Mouse (Mus musculus) heart, postnatal 4 days (tissue): ENCODE measurements at regions not wholly inside any gene's neighbourhood (a gene's known extent, or its start where the extent isn't known, plus 50 kb on each side); places are given as distances from the start of the nearest gene placed in this dataset.
"Not testable (repeated sequence)": the region's sequence is repeated elsewhere in the genome, so short reads cannot be mapped to it uniquely, and the experiment has no call there.

Source experiments
- DNase-seq: peaks from one replicate; pipeline ENCODE4 v3.0.0; 2021

GRCm38 (mm10) chr12:32434506-32435002 is 56.0 kb downstream of the Ccdc71l start:
- DNase-seq: no peak

- no peak for DNase-seq
Measured at GRCm38 (mm10) chr12:32435126-32435525, 56.6 kb downstream of the Ccdc71l start.

- no peak for DNase-seq
Measured at GRCm38 (mm10) chr12:32438209-32438608, 59.7 kb downstream of the Ccdc71l start.

- no peak for DNase-seq
Measured at GRCm38 (mm10) chr12:32444770-32445169, 66.3 kb downstream of the Ccdc71l start.

GRCm38 (mm10) chr12:32445874-32446273 is 67.4 kb downstream of the Ccdc71l start:
- no peak for DNase-seq

GRCm38 (mm10) chr12:32449373-32449772 is 70.9 kb downstream of the Ccdc71l start:
- DNase-seq: no peak

GRCm38 (mm10) chr12:32451226-32451625 is 72.7 kb downstream of the Ccdc71l start:
- DNase-seq: no peak

- peak; percentile 37 for DNase-seq
Measured at GRCm38 (mm10) chr12:32454794-32455193, 76.3 kb downstream of the Ccdc71l start.

- DNase-seq: not testable (repeated sequence)
Measured at GRCm38 (mm10) chr12:32455231-32455630, 76.7 kb downstream of the Ccdc71l start.

- DNase-seq: no peak
Measured at GRCm38 (mm10) chr12:32455913-32456312, 77.4 kb downstream of the Ccdc71l start.

- DNase-seq: no peak
Measured at GRCm38 (mm10) chr12:32456796-32457195, 78.3 kb downstream of the Ccdc71l start.

- no peak for DNase-seq
Measured at GRCm38 (mm10) chr12:32458386-32458785, 79.9 kb downstream of the Ccdc71l start.

- no peak for DNase-seq
Measured at GRCm38 (mm10) chr12:32460330-32460998, 82.0 kb downstream of the Ccdc71l start.

- DNase-seq: peak; percentile 68
Measured at GRCm38 (mm10) chr12:32465371-32465770, 86.9 kb downstream of the Ccdc71l start.

- no peak for DNase-seq
Measured at GRCm38 (mm10) chr12:32469863-32470262, 91.4 kb downstream of the Ccdc71l start.

- DNase-seq: no peak
Measured at GRCm38 (mm10) chr12:32479451-32479850, 100.9 kb downstream of the Ccdc71l start.

- DNase-seq: no peak
Measured at GRCm38 (mm10) chr12:32480268-32480667, 101.8 kb downstream of the Ccdc71l start.

GRCm38 (mm10) chr12:32481051-32481450 is 102.5 kb downstream of the Ccdc71l start:
- DNase-seq: no peak

GRCm38 (mm10) chr12:32482343-32482742 is 103.8 kb downstream of the Ccdc71l start:
- no peak for DNase-seq

GRCm38 (mm10) chr12:32482777-32483176 is 104.3 kb downstream of the Ccdc71l start:
- no peak for DNase-seq

- DNase-seq: peak; percentile 19
Measured at GRCm38 (mm10) chr12:32486246-32486645, 107.7 kb downstream of the Ccdc71l start.

GRCm38 (mm10) chr12:32486729-32487128 is 108.2 kb downstream of the Ccdc71l start:
- DNase-seq: no peak

- peak; percentile 9 for DNase-seq
Measured at GRCm38 (mm10) chr12:32487883-32488577, 109.5 kb downstream of the Ccdc71l start.

GRCm38 (mm10) chr12:32488578-32488892 is 110.0 kb downstream of the Ccdc71l start:
- DNase-seq: no peak
